Mouse (Mus musculus): ENCODE data around the gene Aifm2.

DNA sequence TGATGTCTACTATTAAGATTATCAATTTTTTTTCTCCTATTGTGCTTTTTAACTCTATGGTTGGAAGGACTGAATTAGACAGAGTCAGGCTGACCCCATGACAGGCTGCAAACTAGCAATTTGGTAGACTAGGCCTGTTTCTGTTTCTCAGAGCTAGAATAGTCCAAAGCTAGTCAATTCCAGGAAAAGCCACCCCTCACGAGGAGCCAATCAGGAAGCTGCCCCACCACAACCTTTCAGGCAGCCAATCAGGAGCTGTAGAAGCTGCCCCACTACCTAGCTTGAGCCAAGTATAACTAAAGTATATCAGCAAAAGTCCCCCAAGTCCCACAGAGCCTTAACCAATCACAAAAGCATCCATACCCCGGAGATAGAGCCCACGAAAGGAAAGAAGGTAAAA lies 39.1 kb upstream of the Aifm2 start:
- TF ChIP-seq CTCF (IDR thresholded peaks at IDR 0.05; ENCODE audit: insufficient read depth, low read depth, low read length) (no peak), POLR2A (IDR thresholded peaks at IDR 0.05; ENCODE audit: insufficient read depth, low read depth, low read length) (no peak)
